Mouse (Mus musculus): ENCODE data around the gene Osgepl1. TPM values are rescaled to one million over a fixed set of nuclear protein-coding genes. Genes with fewer than 3 reads are reported as not detected.

The Osgepl1 gene
- total RNA-seq, 2 experiments from 2014 or later = 17.8 to 22.7 TPM

Other genes with a start within 250 kb of the Osgepl1 start
- not detected for gene 1700019A02Rik, start 126.0 kb upstream of the Osgepl1 start, total RNA-seq (2021)
- 10 to 100 TPM; 33.2 to 39.9 TPM for gene Pms1, start 16.6 kb upstream of the Osgepl1 start, total RNA-seq (2021)
- gene Ormdl1, start 16.5 kb upstream of the Osgepl1 start, total RNA-seq (2021) = 1 to 10 TPM; 8.3 to 9.9 TPM
- 1 to 10 TPM; 1.5 to 2.0 TPM for gene Gm28778, start 16.5 kb upstream of the Osgepl1 start, total RNA-seq (2021)
- gene Asdurf, start 39.0 kb downstream of the Osgepl1 start, total RNA-seq (2021) = not detected
- not detected for gene Gm28551, start 39.0 kb downstream of the Osgepl1 start, total RNA-seq (2021)
- gene Asnsd1, start 39.1 kb downstream of the Osgepl1 start, total RNA-seq (2021) = 10 to 100 TPM; 23.9 to 24.9 TPM

Measured in left cerebral cortex, adult 18-20 months (tissue).